Mouse (Mus musculus) CD4-positive, CD25-positive, alpha-beta regulatory T cell, adult 9 weeks (primary cell): ENCODE data around the gene Sar1a. TPM values are rescaled to one million over a fixed set of nuclear protein-coding genes. Genes with fewer than 3 reads are reported as not detected.

Experiments used
- polyA plus RNA-seq: library from polyadenylated mRNA; unstranded; fragments of 100-300 nt; shearing (Covaris generic); gene quantifications from one replicate; pipeline ENCODE4 v1.2.1, GENCODE M21; 2017

Sar1a gene
- polyA plus RNA-seq: 169 TPM

GRCm38 (mm10) chr10:61680015-61680913 lies at the start of gene Sar1a:
Gene Sar1a, plus strand, starts transcription at chr10:61680299.

GRCm38 (mm10) chr10:61647790-61648736 lies 32.0 kb upstream of the Sar1a start, which contains the start of gene Ppa1:
Gene Ppa1, plus strand, starts transcription at chr10:61648552.

DNA sequence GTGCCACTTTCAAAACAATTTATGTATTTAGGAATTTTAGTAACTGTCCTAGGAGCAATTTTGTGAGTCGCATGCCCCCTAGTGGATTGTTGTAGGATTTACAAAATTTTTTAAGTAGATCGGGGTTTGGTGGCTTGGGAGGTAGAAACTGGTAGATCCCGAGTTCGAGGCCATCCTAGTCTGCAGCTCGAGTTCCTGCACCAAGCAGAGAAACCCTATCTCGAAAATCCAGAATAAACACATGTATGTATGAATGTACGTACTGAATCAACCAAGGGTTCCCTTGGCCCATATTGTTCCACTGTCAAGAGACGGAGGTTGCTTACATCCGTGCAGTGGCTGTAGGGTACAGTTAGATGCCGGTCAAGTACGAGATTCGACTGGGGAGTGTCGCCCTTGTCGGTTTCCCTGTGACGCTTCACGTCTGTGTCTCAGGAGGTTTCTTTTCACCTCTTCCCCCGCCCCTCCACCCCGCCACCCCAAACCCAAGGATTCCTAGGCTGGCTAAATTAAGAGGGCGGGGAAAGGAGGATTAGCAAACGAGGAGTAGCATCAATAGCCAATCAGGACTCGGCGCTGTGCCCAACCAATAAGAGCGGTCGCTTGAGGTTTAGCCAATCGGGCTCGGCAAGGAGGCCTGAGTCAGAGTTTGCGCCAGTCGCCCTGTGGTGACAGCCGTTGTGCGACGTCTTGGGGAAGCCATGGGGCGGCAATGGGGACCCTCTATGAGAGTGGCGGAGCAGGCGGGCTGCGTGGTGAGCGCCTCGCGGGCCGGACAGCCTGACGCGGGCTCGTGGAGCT lies 15.0 kb downstream of the Sar1a start, which contains the start of gene Tysnd1:
TSS of gene Tysnd1 (plus strand) at position 645 of the 801 bp plus-strand sequence.

GRCm38 (mm10) chr10:61714771-61715461 lies 34.8 kb downstream of the Sar1a start, which contains the start of gene Aifm2:
Gene Aifm2, plus strand, starts transcription at chr10:61715263.

Other genes starting within 250 kb of the Sar1a start
- gene Eif4ebp2, start 227.6 kb upstream of the Sar1a start, polyA plus RNA-seq: 7.3 TPM
- gene Lrrc20, start 204.5 kb upstream of the Sar1a start, polyA plus RNA-seq: 10.7 TPM
- not detected for gene Npffr1, start 84.8 kb upstream of the Sar1a start, polyA plus RNA-seq
- gene Ppa1, start 31.7 kb upstream of the Sar1a start, polyA plus RNA-seq: 73.9 TPM
- 2.0 TPM for gene Tysnd1, start 15.2 kb downstream of the Sar1a start, polyA plus RNA-seq
- 4.6 TPM for gene Aifm2, start 35.0 kb downstream of the Sar1a start, polyA plus RNA-seq
- not detected for gene H2afy2, start 103.8 kb downstream of the Sar1a start, polyA plus RNA-seq